Mouse (Mus musculus) liver, embryonic 16.5 days (tissue): ENCODE results near the gene Kcnab3. TPM values are rescaled to one million over a fixed set of nuclear protein-coding genes. Genes with fewer than 3 reads are reported as not detected.
A peak's percentile ranks its signal among the peaks of the same experiment; 100 is the strongest.

Source experiments
- ATAC-seq: fragments of 200-750 bp; cut with Nextera tagmentation; 2 replicates; pipeline ENCODE4 v1.8.0; 2017; ENCODE audit warnings: low read depth, mild to moderate bottlenecking, moderate number of reproducible peaks, moderate library complexity
- H3K27ac ChIP-seq: fragments of 300-500 bp; sonication (generic); 2 replicates; pipeline ENCODE4 v1.5.1; 2014; ENCODE audit warnings: mild to moderate bottlenecking, low read length
- H3K27me3 ChIP-seq: fragments of 300-500 bp; sonication (generic); 2 replicates; pipeline ENCODE4 v1.6.1; 2014; ENCODE audit warnings: low read depth, low read length, mixed read lengths; ENCODE audit not compliant: control insufficient read depth, insufficient read depth
- H3K36me3 ChIP-seq: fragments of 300-500 bp; sonication (generic); 2 replicates; pipeline ENCODE4 v1.6.1; 2014; ENCODE audit warnings: mild to moderate bottlenecking; ENCODE audit not compliant: control insufficient read depth, insufficient read depth
- H3K4me1 ChIP-seq: fragments of 300-500 bp; sonication (generic); 2 replicates; pipeline ENCODE4 v1.6.1; 2014; ENCODE audit warnings: low read depth, low read length, mixed read lengths; ENCODE audit not compliant: control insufficient read depth
- H3K4me2 ChIP-seq: fragments of 300-500 bp; sonication (generic); 2 replicates; pipeline ENCODE4 v1.6.1; 2014; ENCODE audit warnings: low read depth, low read length, mixed read lengths
- H3K4me3 ChIP-seq: fragments of 300-500 bp; sonication (generic); 2 replicates; pipeline ENCODE4 v1.5.1; 2014; ENCODE audit warnings: low read depth, mild to moderate bottlenecking, low read length
- H3K9ac ChIP-seq: fragments of 300-500 bp; sonication (generic); 2 replicates; pipeline ENCODE4 v1.6.1; 2014; ENCODE audit warnings: low read depth, low read length
- H3K9me3 ChIP-seq: fragments of 300-500 bp; sonication (generic); replicated peaks from 2 replicates; pipeline ENCODE4 v1.6.1; 2016; ENCODE audit warnings: low read length; ENCODE audit not compliant: control insufficient read depth
- WGBS: fragments of 180-500 bp; shearing (Covaris S2); extraction: QIAGEN DNeasy Blood & Tissue Kit; methylation state at CpG from one replicate; pipeline ENCODE4 v1.1.7; 2014; ENCODE audit not compliant: insufficient replicate concordance; 5-methylcytosine and 5-hydroxymethylcytosine counted together
- polyA plus RNA-seq: library from polyadenylated mRNA; unstranded; fragments of >200 nt; fragmentation: Nextera tagmentation; extraction: Ambion mirVana; gene quantifications from 2 replicates; pipeline ENCODE4 v1.2.1, GENCODE M21; 2015

Kcnab3 gene
- polyA plus RNA-seq, result 0.05 and 0.12 TPM in 2 replicates

GRCm38 (mm10) chr11:69325628-69326407 lies at the start of gene Kcnab3:
Gene Kcnab3, plus strand, starts transcription at chr11:69326258.
- 8% methylated on average over 26 of the region's 26 CpGs for WGBS
- peak within 1 kb of the TSS; percentile 49; the same call in 1 of the 2 replicates for H3K27ac ChIP-seq

GRCm38 (mm10) chr11:69277267-69277666 lies 48.8 kb upstream of the Kcnab3 start:
- no peaks in the 10 kb centered on the region for H3K4me1 ChIP-seq
- no peak overlapping the region for H3K4me2 ChIP-seq
- H3K4me3 ChIP-seq, result no peak overlapping the region
- H3K9me3 ChIP-seq, result no peaks in the 10 kb centered on the region
- H3K27ac ChIP-seq, result no peak overlapping the region
- no peak for ATAC-seq
- no peaks in the 10 kb centered on the region for H3K36me3 ChIP-seq
- 65% methylated on average over 5 of the region's 5 CpGs for WGBS
- no peak overlapping the region for H3K9ac ChIP-seq
- no peaks in the 10 kb centered on the region for H3K27me3 ChIP-seq

More at GRCm38 (mm10) chr11:69325628-69326407, at the start of gene Kcnab3:
- Histone ChIP-seq H3K4me2 (peak within 1 kb of the TSS; percentile 96), H3K36me3 (no peaks in the 10 kb centered on the region), H3K9ac (peak within 1 kb of the TSS; percentile 50), H3K4me3 (peak within 1 kb of the TSS; percentile 60), H3K27me3 (peaks cover 35% of the 10 kb centered on the region), H3K9me3 (no peaks in the 10 kb centered on the region), H3K4me1 (peaks cover 34% of the 10 kb centered on the region)
- ATAC-seq, result peak; percentile 57

GRCm38 (mm10) chr11:69291111-69291510 lies 34.9 kb upstream of the Kcnab3 start:
- H3K4me2 ChIP-seq, result no peak overlapping the region
- H3K4me3 ChIP-seq, result no peak overlapping the region
- H3K27ac ChIP-seq, result no peak overlapping the region
- H3K36me3 ChIP-seq, result no peaks in the 10 kb centered on the region
- no peaks in the 10 kb centered on the region for H3K4me1 ChIP-seq
- no peak overlapping the region for H3K9ac ChIP-seq
- 49% methylated on average over 5 of the region's 5 CpGs for WGBS
- ATAC-seq, result no peak
- no peaks in the 10 kb centered on the region for H3K27me3 ChIP-seq
- H3K9me3 ChIP-seq, result no peaks in the 10 kb centered on the region

GRCm38 (mm10) chr11:69295286-69295685 lies 30.8 kb upstream of the Kcnab3 start:
- no peak for ATAC-seq
- 63% methylated on average over 3 of the region's 3 CpGs for WGBS
- H3K4me3 ChIP-seq, result no peak overlapping the region

GRCm38 (mm10) chr11:69297799-69298198 lies 28.3 kb upstream of the Kcnab3 start:
- 78% methylated on average over 2 of the region's 2 CpGs for WGBS
- no peak overlapping the region for H3K4me3 ChIP-seq
- ATAC-seq, result no peak

More at GRCm38 (mm10) chr11:69295286-69295685, 30.8 kb upstream of the Kcnab3 start:
- H3K36me3 ChIP-seq, result no peaks in the 10 kb centered on the region
- no peak overlapping the region for H3K27ac ChIP-seq
- no peak overlapping the region for H3K4me2 ChIP-seq
- H3K27me3 ChIP-seq, result no peaks in the 10 kb centered on the region
- no peaks in the 10 kb centered on the region for H3K4me1 ChIP-seq
- no peaks in the 10 kb centered on the region for H3K9me3 ChIP-seq
- H3K9ac ChIP-seq, result no peak overlapping the region

GRCm38 (mm10) chr11:69298231-69298630 lies 27.8 kb upstream of the Kcnab3 start:
- WGBS, result 69% methylated on average over 7 of the region's 7 CpGs
- Histone ChIP-seq H3K4me1 (no peaks in the 10 kb centered on the region), H3K36me3 (no peaks in the 10 kb centered on the region), H3K4me2 (no peak overlapping the region), H3K4me3 (no peak overlapping the region), H3K27ac (no peak overlapping the region), H3K9ac (no peak overlapping the region), H3K27me3 (no peaks in the 10 kb centered on the region), H3K9me3 (no peaks in the 10 kb centered on the region)
- ATAC-seq, result no peak

More at GRCm38 (mm10) chr11:69297799-69298198, 28.3 kb upstream of the Kcnab3 start:
- Histone ChIP-seq H3K9ac (no peak overlapping the region), H3K36me3 (no peaks in the 10 kb centered on the region), H3K27ac (no peak overlapping the region), H3K27me3 (no peaks in the 10 kb centered on the region), H3K4me1 (no peaks in the 10 kb centered on the region), H3K4me2 (no peak overlapping the region), H3K9me3 (no peaks in the 10 kb centered on the region)

GRCm38 (mm10) chr11:69302817-69303216 lies 23.2 kb upstream of the Kcnab3 start:
- no peak overlapping the region for H3K27ac ChIP-seq
- no peak overlapping the region for H3K4me2 ChIP-seq
- no peak overlapping the region for H3K9ac ChIP-seq
- WGBS, result 77% methylated on average over 7 of the region's 7 CpGs
- no peaks in the 10 kb centered on the region for H3K27me3 ChIP-seq
- ATAC-seq, result no peak
- no peaks in the 10 kb centered on the region for H3K9me3 ChIP-seq
- H3K36me3 ChIP-seq, result no peaks in the 10 kb centered on the region; the same call in 1 of the 2 replicates
- H3K4me1 ChIP-seq, result no peaks in the 10 kb centered on the region
- H3K4me3 ChIP-seq, result no peak overlapping the region

GRCm38 (mm10) chr11:69305291-69305690 lies 20.8 kb upstream of the Kcnab3 start:
- H3K27me3 ChIP-seq, result no peaks in the 10 kb centered on the region
- no peak overlapping the region for H3K9ac ChIP-seq
- H3K4me2 ChIP-seq, result no peak overlapping the region
- H3K9me3 ChIP-seq, result no peaks in the 10 kb centered on the region
- WGBS, result 84% methylated on average over 9 of the region's 9 CpGs
- H3K36me3 ChIP-seq, result peaks cover 4% of the 10 kb centered on the region
- no peak for ATAC-seq
- H3K4me1 ChIP-seq, result no peaks in the 10 kb centered on the region
- H3K4me3 ChIP-seq, result no peak overlapping the region
- H3K27ac ChIP-seq, result no peak overlapping the region

- no peak for ATAC-seq
- H3K9ac ChIP-seq, result no peak overlapping the region
- H3K9me3 ChIP-seq, result no peaks in the 10 kb centered on the region
- no peak overlapping the region for H3K27ac ChIP-seq
- H3K27me3 ChIP-seq, result no peaks in the 10 kb centered on the region
- WGBS, result 64% methylated on average over 2 of the region's 2 CpGs
- H3K4me2 ChIP-seq, result no peak overlapping the region
- peaks cover 4% of the 10 kb centered on the region for H3K36me3 ChIP-seq
- H3K4me1 ChIP-seq, result no peaks in the 10 kb centered on the region
- no peak overlapping the region for H3K4me3 ChIP-seq
Measured at GRCm38 (mm10) chr11:69306039-69306438, 20.0 kb upstream of the Kcnab3 start.
